Mouse (Mus musculus): ENCODE data around the gene Gcm1. TPM values are rescaled to one million over a fixed set of nuclear protein-coding genes. Genes with fewer than 3 reads are reported as not detected.

Gene Gcm1
- 0.09 TPM in 1 of 2 replicates, not detected in the other for polyA plus RNA-seq (2015; fragmentation: Nextera tagmentation; extraction: Ambion mirVana)

GRCm38 (mm10) chr9:78051677-78052076, at the start of gene Gcm1:
Gcm1 (plus strand) TSS chr9:78051924.
- no peak within 1 kb of the TSS for H3K4me3 ChIP-seq
- ATAC-seq (replicated peaks; ENCODE audit: insufficient number of reproducible peaks, insufficient read depth, low FRiP score, low read depth), result no peak
- no peak within 1 kb of the TSS for H3K9ac ChIP-seq
- no peaks in the 10 kb centered on the region for H3K27me3 ChIP-seq
- H3K4me2 ChIP-seq, result no peak within 1 kb of the TSS
- H3K4me1 ChIP-seq (replicated peaks), result peaks cover 4% of the 10 kb centered on the region
- no peaks in the 10 kb centered on the region for H3K36me3 ChIP-seq
- WGBS, result 60% methylated on average over 3 of the region's 3 CpGs
- H3K9me3 ChIP-seq (replicated peaks), result no peaks in the 10 kb centered on the region
- no peak within 1 kb of the TSS for H3K27ac ChIP-seq

GRCm38 (mm10) chr9:78003278-78003677, 48.4 kb upstream of the Gcm1 start:
- H3K36me3 ChIP-seq, result no peaks in the 10 kb centered on the region
- H3K4me3 ChIP-seq, result no peak overlapping the region
- H3K27ac ChIP-seq, result no peak overlapping the region
- no peak for ATAC-seq (replicated peaks; ENCODE audit: insufficient number of reproducible peaks, insufficient read depth, low FRiP score, low read depth)
- no peak overlapping the region for H3K4me2 ChIP-seq
- no peaks in the 10 kb centered on the region for H3K9me3 ChIP-seq (replicated peaks)
- H3K9ac ChIP-seq, result no peak overlapping the region
- H3K4me1 ChIP-seq (replicated peaks), result peaks cover 20% of the 10 kb centered on the region
- 82% methylated on average over 2 of the region's 2 CpGs for WGBS
- H3K27me3 ChIP-seq, result no peaks in the 10 kb centered on the region

GRCm38 (mm10) chr9:78005481-78005880, 46.2 kb upstream of the Gcm1 start:
- H3K4me3 ChIP-seq, result no peak overlapping the region
- ATAC-seq (replicated peaks; ENCODE audit: insufficient number of reproducible peaks, insufficient read depth, low FRiP score, low read depth), result no peak
- H3K36me3 ChIP-seq, result no peaks in the 10 kb centered on the region
- no peaks in the 10 kb centered on the region for H3K27me3 ChIP-seq
- H3K9me3 ChIP-seq (replicated peaks), result no peaks in the 10 kb centered on the region
- H3K27ac ChIP-seq, result no peak overlapping the region
- no peak overlapping the region for H3K9ac ChIP-seq
- WGBS, result 67% methylated on average over 3 of the region's 3 CpGs
- peaks cover 16% of the 10 kb centered on the region for H3K4me1 ChIP-seq (replicated peaks)
- H3K4me2 ChIP-seq, result no peak overlapping the region

GRCm38 (mm10) chr9:78006209-78007001, 45.3 kb upstream of the Gcm1 start:
- peak overlapping the region; percentile 25 for H3K4me2 ChIP-seq
- WGBS, result 35% methylated on average over 19 of the region's 19 CpGs
- peak; percentile 75 for ATAC-seq (replicated peaks; ENCODE audit: insufficient number of reproducible peaks, insufficient read depth, low FRiP score, low read depth)

DNA sequence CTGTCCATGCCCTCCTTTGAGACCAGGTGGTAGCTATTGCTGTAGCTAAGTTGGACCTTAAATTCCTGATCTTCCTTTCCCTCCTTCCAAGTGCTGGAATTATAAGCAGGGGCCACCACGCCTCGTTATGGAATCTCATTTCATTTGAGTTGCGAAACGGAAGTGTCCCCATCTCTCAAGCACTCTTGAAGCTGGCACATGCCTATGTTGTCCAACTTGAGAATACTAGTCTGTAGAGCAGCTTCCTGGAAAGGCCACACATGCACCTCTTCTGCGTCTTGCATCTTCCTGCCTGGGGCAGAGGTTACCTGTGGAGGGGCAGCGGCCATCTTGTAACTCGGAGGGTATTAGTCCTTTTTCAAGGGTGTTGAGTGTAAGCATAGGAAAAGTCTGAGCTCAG, 42.3 kb upstream of the Gcm1 start:
- Histone ChIP-seq H3K4me1 (replicated peaks) (peaks cover 9% of the 10 kb centered on the region), H3K9me3 (replicated peaks) (no peaks in the 10 kb centered on the region), H3K4me2 (no peak overlapping the region), H3K4me3 (no peak overlapping the region), H3K27me3 (no peaks in the 10 kb centered on the region), H3K27ac (no peak overlapping the region), H3K36me3 (no peaks in the 10 kb centered on the region), H3K9ac (no peak overlapping the region)
- ATAC-seq (replicated peaks; ENCODE audit: insufficient number of reproducible peaks, insufficient read depth, low FRiP score, low read depth), result no peak
- 86% methylated on average over 7 of the region's 7 CpGs for WGBS

More at GRCm38 (mm10) chr9:78006209-78007001, 45.3 kb upstream of the Gcm1 start:
- no peaks in the 10 kb centered on the region for H3K9me3 ChIP-seq (replicated peaks)
- H3K4me1 ChIP-seq (replicated peaks), result peaks cover 12% of the 10 kb centered on the region
- H3K4me3 ChIP-seq, result no peak overlapping the region
- H3K27me3 ChIP-seq, result no peaks in the 10 kb centered on the region
- no peak overlapping the region for H3K9ac ChIP-seq
- H3K27ac ChIP-seq, result peak overlapping the region; percentile 60
- no peaks in the 10 kb centered on the region for H3K36me3 ChIP-seq

GRCm38 (mm10) chr9:78010187-78010586, 41.5 kb upstream of the Gcm1 start:
- Histone ChIP-seq H3K9ac (no peak overlapping the region), H3K4me3 (no peak overlapping the region), H3K27me3 (no peaks in the 10 kb centered on the region), H3K4me1 (replicated peaks) (peaks cover 9% of the 10 kb centered on the region), H3K4me2 (no peak overlapping the region), H3K27ac (no peak overlapping the region), H3K9me3 (replicated peaks) (no peaks in the 10 kb centered on the region), H3K36me3 (no peaks in the 10 kb centered on the region)
- WGBS, result 84% methylated on average over 5 of the region's 5 CpGs
- ATAC-seq (replicated peaks; ENCODE audit: insufficient number of reproducible peaks, insufficient read depth, low FRiP score, low read depth), result no peak

GRCm38 (mm10) chr9:78010707-78011106, 41.0 kb upstream of the Gcm1 start:
- Histone ChIP-seq H3K4me2 (no peak overlapping the region), H3K27ac (no peak overlapping the region), H3K27me3 (no peaks in the 10 kb centered on the region), H3K4me3 (no peak overlapping the region), H3K9ac (no peak overlapping the region), H3K4me1 (replicated peaks) (peaks cover 9% of the 10 kb centered on the region), H3K36me3 (no peaks in the 10 kb centered on the region), H3K9me3 (replicated peaks) (no peaks in the 10 kb centered on the region)
- WGBS, result 80% methylated on average over 10 of the region's 10 CpGs
- no peak for ATAC-seq (replicated peaks; ENCODE audit: insufficient number of reproducible peaks, insufficient read depth, low FRiP score, low read depth)

GRCm38 (mm10) chr9:78012066-78012465, 39.7 kb upstream of the Gcm1 start:
- WGBS, result 82% methylated on average over 4 of the region's 4 CpGs
- no peak overlapping the region for H3K27ac ChIP-seq

GRCm38 (mm10) chr9:78012681-78013080, 39.0 kb upstream of the Gcm1 start:
- H3K36me3 ChIP-seq, result no peaks in the 10 kb centered on the region
- ATAC-seq (replicated peaks; ENCODE audit: insufficient number of reproducible peaks, insufficient read depth, low FRiP score, low read depth), result no peak
- H3K4me1 ChIP-seq (replicated peaks), result peaks cover 2% of the 10 kb centered on the region; the same call in 1 of the 2 replicates
- no peaks in the 10 kb centered on the region for H3K9me3 ChIP-seq (replicated peaks)
- no peaks in the 10 kb centered on the region for H3K27me3 ChIP-seq
- no peak overlapping the region for H3K4me2 ChIP-seq
- no peak overlapping the region for H3K9ac ChIP-seq
- no peak overlapping the region for H3K27ac ChIP-seq
- H3K4me3 ChIP-seq, result no peak overlapping the region
- WGBS, result 81% methylated on average over 5 of the region's 5 CpGs

More at GRCm38 (mm10) chr9:78012066-78012465, 39.7 kb upstream of the Gcm1 start:
- no peak overlapping the region for H3K4me2 ChIP-seq
- H3K9me3 ChIP-seq (replicated peaks), result no peaks in the 10 kb centered on the region
- H3K9ac ChIP-seq, result no peak overlapping the region
- no peaks in the 10 kb centered on the region for H3K27me3 ChIP-seq
- peaks cover 2% of the 10 kb centered on the region; the same call in 1 of the 2 replicates for H3K4me1 ChIP-seq (replicated peaks)
- no peak for ATAC-seq (replicated peaks; ENCODE audit: insufficient number of reproducible peaks, insufficient read depth, low FRiP score, low read depth)
- no peaks in the 10 kb centered on the region for H3K36me3 ChIP-seq
- H3K4me3 ChIP-seq, result no peak overlapping the region

- H3K9ac ChIP-seq, result no peak overlapping the region
- no peaks in the 10 kb centered on the region for H3K36me3 ChIP-seq
- H3K9me3 ChIP-seq (replicated peaks), result no peaks in the 10 kb centered on the region
- ATAC-seq (replicated peaks; ENCODE audit: insufficient number of reproducible peaks, insufficient read depth, low FRiP score, low read depth), result no peak
- no peak overlapping the region for H3K4me3 ChIP-seq
- H3K4me1 ChIP-seq (replicated peaks), result peaks cover 2% of the 10 kb centered on the region; the same call in 1 of the 2 replicates
- no peak overlapping the region for H3K4me2 ChIP-seq
- WGBS, result 59% methylated on average over 1 of the region's 1 CpGs
- no peaks in the 10 kb centered on the region for H3K27me3 ChIP-seq
- H3K27ac ChIP-seq, result no peak overlapping the region
Measured at GRCm38 (mm10) chr9:78013813-78014212, 37.9 kb upstream of the Gcm1 start.

DNA sequence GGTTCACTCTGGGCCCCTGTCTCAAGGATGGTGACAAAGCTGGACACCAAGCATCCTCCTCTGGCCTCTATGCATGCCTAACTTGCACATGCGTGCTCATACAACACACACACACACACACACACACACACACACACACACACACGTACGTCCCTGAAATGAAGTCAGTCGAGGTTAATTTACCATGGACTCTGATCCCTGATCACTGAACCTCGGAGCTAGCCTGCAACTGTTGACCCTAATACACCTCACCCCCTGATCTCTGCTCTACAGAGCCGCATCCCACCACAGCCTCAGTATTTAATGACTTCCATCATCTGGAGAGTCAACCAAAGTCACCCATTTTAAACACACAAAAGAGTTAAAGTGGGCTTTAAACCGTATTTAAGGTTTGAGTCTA, 35.9 kb upstream of the Gcm1 start:
- Histone ChIP-seq H3K4me2 (no peak overlapping the region; the same call in 1 of the 2 replicates), H3K27ac (no peak overlapping the region), H3K36me3 (no peaks in the 10 kb centered on the region), H3K27me3 (no peaks in the 10 kb centered on the region), H3K9me3 (replicated peaks) (no peaks in the 10 kb centered on the region), H3K4me1 (replicated peaks) (peaks cover 2% of the 10 kb centered on the region; the same call in 1 of the 2 replicates), H3K4me3 (no peak overlapping the region), H3K9ac (no peak overlapping the region)
- 90% methylated on average over 7 of the region's 7 CpGs for WGBS
- ATAC-seq (replicated peaks; ENCODE audit: insufficient number of reproducible peaks, insufficient read depth, low FRiP score, low read depth), result no peak

GRCm38 (mm10) chr9:78016288-78016687, 35.4 kb upstream of the Gcm1 start:
- peaks cover 7% of the 10 kb centered on the region for H3K4me1 ChIP-seq (replicated peaks)
- peak overlapping the region; percentile 25; the same call in 1 of the 2 replicates for H3K27ac ChIP-seq
- ATAC-seq (replicated peaks; ENCODE audit: insufficient number of reproducible peaks, insufficient read depth, low FRiP score, low read depth), result no peak
- H3K9ac ChIP-seq, result no peak overlapping the region
- WGBS, result 35% methylated on average over 15 of the region's 15 CpGs
- no peaks in the 10 kb centered on the region for H3K9me3 ChIP-seq (replicated peaks)
- no peaks in the 10 kb centered on the region for H3K27me3 ChIP-seq
- H3K4me2 ChIP-seq, result peak overlapping the region; percentile 54
- peak overlapping the region; percentile 21; the same call in 1 of the 2 replicates for H3K4me3 ChIP-seq
- H3K36me3 ChIP-seq, result no peaks in the 10 kb centered on the region

Data from heart, embryonic 15.5 days (tissue).